Mouse (Mus musculus): ENCODE results near the gene Hnrnpf. TPM values are rescaled to one million over a fixed set of nuclear protein-coding genes. Genes with fewer than 3 reads are reported as not detected.

Hnrnpf gene
- total RNA-seq, 4 experiments from 2014 or later, result 119 to 160 (median 148) TPM

Small RNA genes within 50 kb of the gene (microRNA-seq; reads per million reads assigned to microRNA genes)
- 0 reads per million in 2 experiments for gene Gm25535

Other genes starting within 250 kb of the Hnrnpf start
- gene Zfp637, start 59.1 kb upstream of the Hnrnpf start, total RNA-seq (2022), result 10 to 100 TPM; 48.0 to 51.4 (median 50.4) TPM
- gene Zfp239, start 38.2 kb upstream of the Hnrnpf start, total RNA-seq (2022), result 10 to 100 TPM; 32.3 to 45.5 (median 38.4) TPM
- not detected for gene Fxyd4, start 37.4 kb downstream of the Hnrnpf start, total RNA-seq (2022)
- gene Rasgef1a, start 111.1 kb downstream of the Hnrnpf start, total RNA-seq (2022), result 100 to 1,000 TPM; 183 to 212 (median 202) TPM
- 10 to 100 TPM; 10.4 to 13.6 (median 12.2) TPM for gene Csgalnact2, start 238.8 kb downstream of the Hnrnpf start, total RNA-seq (2022)

Measured in layer of hippocampus, adult 8-10 months (tissue).